Mouse (Mus musculus) heart, embryonic 11.5 days (tissue): Measurements from ENCODE around the gene Zfand6. TPM values are rescaled to one million over a fixed set of nuclear protein-coding genes. Genes with fewer than 3 reads are reported as not detected.
A peak's percentile ranks its signal among the peaks of the same experiment; 100 is the strongest.

ENCODE experiments used
- ATAC-seq: fragments of 200-750 bp; cut with Nextera tagmentation; replicated peaks from 2 replicates; pipeline ENCODE4 v1.8.0; 2017; ENCODE audit warnings: moderate library complexity; ENCODE audit not compliant: insufficient number of reproducible peaks, low FRiP score, low TSS enrichment
- H3K27ac ChIP-seq: fragments of 300-500 bp; sonication (generic); 2 replicates; pipeline ENCODE4 v1.5.1; 2014; ENCODE audit warnings: mild to moderate bottlenecking, low read depth, low read length
- H3K27me3 ChIP-seq: fragments of 300-500 bp; sonication (generic); 2 replicates; pipeline ENCODE4 v1.6.1; 2014; ENCODE audit warnings: mild to moderate bottlenecking, low read length, mixed read lengths; ENCODE audit not compliant: control insufficient read depth, insufficient read depth
- H3K36me3 ChIP-seq: fragments of 300-500 bp; sonication (generic); 2 replicates; pipeline ENCODE4 v1.6.1; 2014; ENCODE audit warnings: mild to moderate bottlenecking, low read length, moderate library complexity, mixed read lengths; ENCODE audit not compliant: control insufficient read depth, insufficient read depth
- H3K4me1 ChIP-seq: fragments of 300-500 bp; sonication (generic); 2 replicates; pipeline ENCODE4 v1.6.1; 2014; ENCODE audit warnings: low read length; ENCODE audit not compliant: control insufficient read depth, insufficient read depth
- H3K4me2 ChIP-seq: fragments of 300-500 bp; sonication (generic); 2 replicates; pipeline ENCODE4 v1.6.1; 2014; ENCODE audit warnings: mild to moderate bottlenecking, moderate library complexity
- H3K4me3 ChIP-seq: fragments of 300-500 bp; sonication (generic); 2 replicates; pipeline ENCODE4 v1.5.1; 2014; ENCODE audit warnings: low read depth, low read length
- H3K9ac ChIP-seq: fragments of 300-500 bp; sonication (generic); 2 replicates; pipeline ENCODE4 v1.6.1; 2014; ENCODE audit warnings: mild to moderate bottlenecking, low read depth, low read length, moderate library complexity
- H3K9me3 ChIP-seq: fragments of 300-500 bp; sonication (generic); replicated peaks from 2 replicates; pipeline ENCODE4 v1.6.1; 2016; ENCODE audit warnings: low read length; ENCODE audit not compliant: control insufficient read depth
- WGBS: fragments of 180-500 bp; shearing (Covaris S2); extraction: QIAGEN DNeasy Blood & Tissue Kit; methylation state at CpG from one replicate; pipeline ENCODE4 v1.1.7; 2014; ENCODE audit not compliant: insufficient replicate concordance; 5-methylcytosine and 5-hydroxymethylcytosine counted together
- polyA plus RNA-seq: library from polyadenylated mRNA; unstranded; fragments of >200 nt; fragmentation: Nextera tagmentation; extraction: Ambion mirVana; gene quantifications from 2 replicates; pipeline ENCODE4 v1.2.1, GENCODE M21; 2014

Zfand6 gene
- polyA plus RNA-seq, 1 experiment from 2014 or later: 169 TPM

DNA sequence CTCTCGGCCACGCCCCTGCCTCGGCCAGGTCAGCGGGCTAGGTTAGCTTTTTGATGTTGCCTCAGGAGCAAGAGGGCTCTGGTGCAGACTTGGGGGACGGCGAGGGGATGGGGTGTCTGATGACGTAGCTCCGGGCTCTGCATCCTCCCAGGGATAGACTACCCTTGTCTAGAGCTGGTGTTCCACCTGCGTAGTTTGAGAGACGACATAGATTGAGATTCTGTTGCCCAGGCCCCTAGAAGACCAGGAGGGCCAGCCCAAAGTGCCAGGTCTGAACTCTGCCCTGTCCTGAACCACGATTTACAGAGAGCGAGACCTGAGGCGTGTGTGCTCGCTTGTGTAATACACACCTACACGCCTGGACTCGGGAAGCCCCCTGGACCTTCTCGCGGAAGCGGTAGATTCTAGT lies 346 bp upstream of the Zfand6 start:
- Histone ChIP-seq H3K9ac (peak overlapping the region; percentile 68; the same call in 1 of the 2 replicates), H3K4me2 (peak overlapping the region; percentile 88), H3K4me3 (peak overlapping the region; percentile 80), H3K4me1 (peaks cover 9% of the 10 kb centered on the region; the same call in 1 of the 2 replicates), H3K9me3 (no peaks in the 10 kb centered on the region), H3K36me3 (no peaks in the 10 kb centered on the region), H3K27ac (no peak overlapping the region), H3K27me3 (no peaks in the 10 kb centered on the region)
- no peak; the same call in none of the 2 replicates for ATAC-seq
- WGBS: 8% methylated on average over 19 of the region's 19 CpGs

DNA sequence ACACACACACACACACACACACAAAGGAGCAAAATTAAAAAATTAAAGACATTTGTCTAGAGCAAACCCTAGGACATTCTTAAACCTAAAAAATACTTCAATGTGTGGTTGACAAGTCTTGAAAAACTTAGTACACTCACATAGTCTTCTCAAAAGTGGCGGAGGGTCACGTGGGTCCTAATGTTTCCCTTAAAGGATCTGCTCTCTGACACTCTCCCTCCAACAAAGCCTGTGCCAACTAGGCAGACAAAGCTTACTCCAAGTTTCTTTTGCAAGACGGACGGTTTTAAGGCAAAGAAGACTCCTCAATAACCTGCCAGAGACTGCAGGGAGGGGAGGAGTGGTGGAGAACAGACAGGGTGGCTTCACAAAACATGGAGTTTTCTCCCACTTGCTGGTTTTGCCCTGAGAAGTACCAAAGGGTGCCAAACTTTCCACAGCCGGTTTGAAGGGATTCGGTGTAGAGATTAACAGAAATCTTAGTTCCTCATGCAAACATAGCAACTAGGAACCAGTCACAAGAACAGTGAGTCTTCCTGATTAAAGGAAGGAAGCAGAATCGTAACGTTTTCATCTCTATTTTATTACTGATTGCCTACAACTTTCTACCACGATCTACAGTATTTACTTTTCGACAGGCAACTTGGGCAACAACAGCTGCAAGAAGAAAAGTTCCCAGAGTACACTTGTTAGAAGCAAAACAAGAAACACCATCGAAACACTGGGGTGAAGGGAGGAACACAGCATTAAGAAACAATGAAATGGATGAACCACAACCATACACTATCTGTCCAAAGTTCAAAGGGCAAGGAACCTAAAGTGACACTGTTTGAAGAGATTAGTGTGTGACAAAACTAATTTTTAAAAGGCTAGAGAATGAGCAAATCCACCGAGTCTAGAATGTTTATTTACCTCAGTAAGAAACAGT lies 1.8 kb downstream of the Zfand6 start:
- peak overlapping the region; percentile 88 for H3K4me2 ChIP-seq
- H3K9ac ChIP-seq: no peak overlapping the region
- ATAC-seq: no peak
- H3K9me3 ChIP-seq: no peaks in the 10 kb centered on the region
- peak overlapping the region; percentile 5; the same call in 1 of the 2 replicates for H3K4me3 ChIP-seq
- 74% methylated on average over 12 of the region's 12 CpGs for WGBS
- no peaks in the 10 kb centered on the region for H3K36me3 ChIP-seq
- H3K27me3 ChIP-seq: no peaks in the 10 kb centered on the region
- H3K4me1 ChIP-seq: peaks cover 9% of the 10 kb centered on the region; the same call in 1 of the 2 replicates
- no peak overlapping the region for H3K27ac ChIP-seq

DNA sequence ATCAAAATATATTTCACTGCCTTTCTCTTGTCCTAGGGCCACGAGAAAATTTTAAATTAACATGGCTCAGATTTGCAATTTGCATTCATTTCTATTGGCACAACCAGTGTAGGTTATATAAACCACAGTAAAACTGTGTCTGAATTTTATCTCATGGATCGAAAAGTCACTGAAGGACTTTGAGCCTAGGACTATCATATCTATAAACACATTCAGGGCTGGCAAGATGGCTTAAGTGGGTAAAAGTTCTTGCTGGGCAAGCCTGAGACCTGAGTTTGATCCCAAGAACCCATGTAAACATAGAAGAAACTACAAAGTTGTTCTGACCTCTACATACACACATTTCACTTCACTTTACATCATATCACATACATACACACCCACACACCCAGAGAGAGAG lies 3.4 kb downstream of the Zfand6 start:
- Histone ChIP-seq H3K9me3 (no peaks in the 10 kb centered on the region), H3K36me3 (no peaks in the 10 kb centered on the region), H3K9ac (no peak overlapping the region), H3K27me3 (no peaks in the 10 kb centered on the region), H3K4me1 (peaks cover 9% of the 10 kb centered on the region; the same call in 1 of the 2 replicates), H3K4me2 (no peak overlapping the region), H3K4me3 (no peak overlapping the region), H3K27ac (no peak overlapping the region)
- no peak for ATAC-seq
- 83% methylated on average over 2 of the region's 2 CpGs for WGBS

DNA sequence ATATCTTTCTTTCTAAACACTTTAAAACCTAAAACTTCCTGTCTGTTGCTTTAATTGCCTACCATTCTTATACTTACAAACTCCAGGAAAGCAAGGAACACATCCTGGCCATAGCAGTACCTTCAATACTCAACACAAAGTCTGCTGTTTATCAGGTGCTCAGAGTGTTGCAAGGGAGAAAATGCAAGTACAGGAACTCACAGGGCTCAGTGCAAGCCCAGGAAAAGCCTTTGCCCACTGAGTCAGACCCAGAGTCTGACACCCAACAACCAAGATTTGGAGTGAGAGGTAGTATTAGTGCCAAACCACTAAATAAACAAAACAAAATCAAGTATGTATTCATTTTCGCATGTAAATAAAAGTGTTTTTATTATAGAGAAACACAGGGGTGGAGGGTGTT lies 5.1 kb downstream of the Zfand6 start:
- ATAC-seq: no peak
- H3K4me3 ChIP-seq: no peak overlapping the region
- 85% methylated on average over 1 of the region's 1 CpGs for WGBS

DNA sequence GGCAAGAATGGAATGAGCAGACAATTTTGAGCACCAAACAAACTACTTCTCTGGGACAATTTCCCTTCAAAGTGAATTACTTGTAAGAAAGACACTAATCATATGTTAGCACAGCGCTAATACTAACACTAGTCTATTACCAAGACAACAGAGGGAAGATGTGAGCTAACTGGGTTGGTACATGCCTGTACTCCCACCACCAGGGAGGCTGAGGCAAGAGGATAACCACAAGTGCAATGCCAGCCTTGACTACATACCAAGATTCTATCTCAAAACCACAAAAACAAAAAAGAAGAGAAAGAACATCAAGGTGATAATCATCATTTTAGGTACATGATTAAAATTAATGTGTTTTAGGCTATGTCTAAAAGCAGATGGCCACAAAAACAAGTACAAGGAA lies 8.2 kb downstream of the Zfand6 start:
- Histone ChIP-seq H3K27ac (no peak overlapping the region), H3K4me2 (no peak overlapping the region), H3K4me3 (no peak overlapping the region), H3K9ac (no peak overlapping the region), H3K4me1 (peaks cover 6% of the 10 kb centered on the region; the same call in 1 of the 2 replicates), H3K9me3 (no peaks in the 10 kb centered on the region), H3K36me3 (no peaks in the 10 kb centered on the region), H3K27me3 (no peaks in the 10 kb centered on the region)
- ATAC-seq: no peak
- WGBS: 89% methylated on average over 1 of the region's 1 CpGs

More for the DNA sequence above, 5.1 kb downstream of the Zfand6 start:
- H3K9ac ChIP-seq: no peak overlapping the region
- H3K4me1 ChIP-seq: peaks cover 10% of the 10 kb centered on the region
- no peak overlapping the region for H3K27ac ChIP-seq
- H3K27me3 ChIP-seq: no peaks in the 10 kb centered on the region
- H3K36me3 ChIP-seq: no peaks in the 10 kb centered on the region
- no peaks in the 10 kb centered on the region for H3K9me3 ChIP-seq
- no peak overlapping the region for H3K4me2 ChIP-seq

DNA sequence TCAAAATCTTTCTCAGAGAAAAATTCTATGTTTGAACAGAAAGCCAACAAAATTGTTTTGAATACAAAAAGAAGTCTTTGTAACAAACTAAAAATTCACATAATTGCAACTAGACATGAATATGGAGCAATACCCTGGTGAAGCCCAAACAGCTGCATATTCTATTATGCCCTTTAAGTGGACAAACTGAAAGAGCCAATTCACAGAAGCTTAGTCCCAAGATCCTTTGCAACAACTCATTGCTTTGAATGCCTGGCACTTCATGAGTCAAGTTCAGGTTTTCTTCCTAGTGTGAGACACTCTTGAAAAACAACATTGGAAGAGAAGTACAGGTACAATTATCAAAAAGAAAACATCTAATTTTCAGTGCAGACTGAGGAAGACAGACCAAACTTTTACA lies 8.8 kb downstream of the Zfand6 start:
- H3K27ac ChIP-seq: no peak overlapping the region
- H3K4me3 ChIP-seq: no peak overlapping the region
- H3K9ac ChIP-seq: no peak overlapping the region
- no peak overlapping the region for H3K4me2 ChIP-seq
- no peak for ATAC-seq
- H3K4me1 ChIP-seq: peaks cover 6% of the 10 kb centered on the region; the same call in 1 of the 2 replicates
- no peaks in the 10 kb centered on the region for H3K27me3 ChIP-seq
- H3K9me3 ChIP-seq: no peaks in the 10 kb centered on the region
- no peaks in the 10 kb centered on the region for H3K36me3 ChIP-seq

DNA sequence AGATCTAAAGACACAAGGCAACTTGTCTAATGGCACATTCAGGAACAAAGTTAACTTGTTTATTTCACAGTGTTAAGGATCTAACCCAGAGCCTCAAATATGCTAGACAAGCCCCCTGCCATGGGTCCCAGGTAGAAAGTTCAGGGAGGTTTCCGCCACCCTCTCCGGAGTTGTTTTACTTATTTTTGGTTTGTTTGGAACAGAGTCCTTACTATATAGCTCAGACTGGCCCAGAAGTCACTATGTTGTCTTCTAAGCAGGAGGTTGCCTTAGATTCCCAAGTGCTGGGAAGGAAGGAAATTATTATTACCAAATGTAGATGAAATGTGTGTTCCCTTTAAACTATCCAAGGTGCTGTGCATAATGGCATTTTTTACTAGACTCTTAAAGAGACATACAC lies 9.7 kb downstream of the Zfand6 start:
- WGBS: 59% methylated on average over 2 of the region's 2 CpGs
- Histone ChIP-seq H3K4me2 (peak overlapping the region; percentile 54), H3K4me1 (peaks cover 6% of the 10 kb centered on the region; the same call in 1 of the 2 replicates), H3K4me3 (peak overlapping the region; percentile 16; the same call in 1 of the 2 replicates), H3K27ac (peak overlapping the region; percentile 68; the same call in 1 of the 2 replicates), H3K9ac (0 out of 2 replicates have a peak overlapping the region, but pooled peaks have one; percentile 39), H3K9me3 (no peaks in the 10 kb centered on the region), H3K27me3 (no peaks in the 10 kb centered on the region), H3K36me3 (no peaks in the 10 kb centered on the region)
- ATAC-seq: no peak

DNA sequence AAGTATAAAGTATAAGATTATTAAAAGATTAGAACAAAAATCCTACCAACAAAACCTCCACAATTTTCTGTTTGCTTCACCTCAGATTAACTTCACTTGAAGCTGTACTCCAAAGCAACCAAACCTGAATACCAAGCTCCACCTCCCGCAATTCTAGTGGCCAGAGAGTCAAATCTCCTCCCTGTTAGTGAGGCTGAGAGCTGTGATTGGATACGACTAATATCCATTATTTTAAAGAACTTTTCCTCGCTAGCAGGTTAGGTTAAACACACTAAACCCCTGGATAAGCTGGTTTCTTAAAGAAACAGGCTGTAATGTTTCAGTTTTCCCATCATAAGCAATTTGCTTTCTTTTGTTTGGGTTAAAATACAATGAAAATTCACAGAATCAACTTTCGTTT lies 10.5 kb downstream of the Zfand6 start:
- WGBS: 1% methylated on average over 4 of the region's 4 CpGs
- Histone ChIP-seq H3K9ac (0 out of 2 replicates have a peak overlapping the region, but pooled peaks have one; percentile 52), H3K27ac (no peak overlapping the region), H3K27me3 (no peaks in the 10 kb centered on the region), H3K4me2 (peak overlapping the region; percentile 54), H3K4me3 (peak overlapping the region; percentile 46), H3K36me3 (no peaks in the 10 kb centered on the region), H3K4me1 (peaks cover 6% of the 10 kb centered on the region; the same call in 1 of the 2 replicates), H3K9me3 (no peaks in the 10 kb centered on the region)
- peak; percentile 92 for ATAC-seq
